Mouse (Mus musculus): ENCODE measurements at regions not wholly inside any gene's neighbourhood (a gene's known extent, or its start where the extent isn't known, plus 50 kb on each side); places are given as distances from the start of the nearest gene placed in this dataset.

- no peak for DNase-seq
These were observed 446.0 kb upstream of the Adam34 start for GRCm38 (mm10) chr8:44155705-44156321.

- no peak for DNase-seq
These were observed 455.3 kb upstream of the Adam34 start for GRCm38 (mm10) chr8:44165115-44165514.

- no peak for DNase-seq
These were observed 467.2 kb upstream of the Adam34 start for GRCm38 (mm10) chr8:44177016-44177415.

GRCm38 (mm10) chr8:44202228-44202627, 492.4 kb upstream of the Adam34 start:
- DNase-seq, result no peak

GRCm38 (mm10) chr8:44206391-44207170, 496.7 kb upstream of the Adam34 start:
- no peak for DNase-seq

DNA sequence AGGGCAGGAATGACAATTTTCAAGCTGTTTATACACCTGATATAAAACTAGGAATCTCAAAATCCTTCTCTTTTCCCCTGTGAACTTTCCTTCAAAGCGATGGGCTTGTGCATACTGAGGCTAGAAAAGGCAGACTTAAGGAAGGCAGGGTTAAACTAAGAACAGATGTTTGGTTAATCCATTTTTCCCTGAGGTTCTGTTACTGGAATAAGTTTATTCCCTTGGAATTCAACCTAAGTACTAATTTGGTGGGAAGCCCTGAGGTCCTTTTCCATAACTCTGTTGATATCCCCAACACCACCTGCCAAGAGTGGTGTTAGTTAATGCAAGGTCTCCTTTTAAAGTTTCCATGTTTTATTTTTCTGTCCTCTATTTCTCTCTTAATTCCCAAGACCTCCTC, 512.5 kb upstream of the Adam34 start:
- no peak for DNase-seq

GRCm38 (mm10) chr8:44252393-44252792, 542.5 kb upstream of the Adam34 start:
- peak; percentile 6 for DNase-seq

DNA sequence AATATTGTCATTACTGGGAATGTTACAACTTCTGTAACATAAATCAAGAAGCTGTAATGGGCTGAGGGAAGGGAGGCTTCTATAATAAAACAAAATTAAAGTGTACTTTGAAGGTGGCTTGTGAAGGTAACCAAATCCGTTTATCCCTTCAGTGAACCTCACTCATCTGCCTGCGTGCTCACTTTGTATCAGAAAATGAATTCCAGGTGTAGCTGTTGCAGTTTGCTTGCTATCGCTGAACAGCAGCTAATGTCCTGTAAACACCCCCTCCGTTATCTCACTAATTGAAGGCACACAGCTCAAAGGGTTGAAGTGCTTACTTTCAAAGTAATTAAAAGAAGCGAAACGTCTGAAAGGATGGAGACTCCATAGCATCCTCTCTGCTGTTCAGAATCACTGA, 547.2 kb upstream of the Adam34 start:
- DNase-seq, result no peak

DNA sequence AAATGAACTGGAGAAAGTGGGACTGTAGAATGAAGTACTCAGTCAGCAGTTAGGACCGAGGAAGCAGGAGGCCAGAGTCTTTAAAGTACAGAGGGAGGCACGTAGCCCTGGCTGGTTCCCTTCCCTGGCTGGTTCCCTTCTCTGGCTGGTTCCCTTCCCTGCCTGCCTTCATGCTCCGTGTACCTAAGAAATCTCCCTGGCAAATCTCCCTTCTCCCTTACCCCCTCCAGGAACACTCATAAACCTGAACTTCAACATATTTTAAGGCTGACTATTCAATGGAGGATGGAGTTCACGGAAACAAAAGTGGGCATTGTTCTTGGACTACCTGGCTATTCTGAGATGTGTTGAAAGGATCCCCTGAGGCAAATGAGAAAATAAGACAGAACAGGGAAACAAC, 551.2 kb upstream of the Adam34 start:
- DNase-seq, result no peak

- DNase-seq, result no peak
These were observed 563.5 kb upstream of the Adam34 start for GRCm38 (mm10) chr8:44273300-44273699.

GRCm38 (mm10) chr8:44318216-44318615, 608.4 kb upstream of the Adam34 start:
- DNase-seq, result no peak

DNA sequence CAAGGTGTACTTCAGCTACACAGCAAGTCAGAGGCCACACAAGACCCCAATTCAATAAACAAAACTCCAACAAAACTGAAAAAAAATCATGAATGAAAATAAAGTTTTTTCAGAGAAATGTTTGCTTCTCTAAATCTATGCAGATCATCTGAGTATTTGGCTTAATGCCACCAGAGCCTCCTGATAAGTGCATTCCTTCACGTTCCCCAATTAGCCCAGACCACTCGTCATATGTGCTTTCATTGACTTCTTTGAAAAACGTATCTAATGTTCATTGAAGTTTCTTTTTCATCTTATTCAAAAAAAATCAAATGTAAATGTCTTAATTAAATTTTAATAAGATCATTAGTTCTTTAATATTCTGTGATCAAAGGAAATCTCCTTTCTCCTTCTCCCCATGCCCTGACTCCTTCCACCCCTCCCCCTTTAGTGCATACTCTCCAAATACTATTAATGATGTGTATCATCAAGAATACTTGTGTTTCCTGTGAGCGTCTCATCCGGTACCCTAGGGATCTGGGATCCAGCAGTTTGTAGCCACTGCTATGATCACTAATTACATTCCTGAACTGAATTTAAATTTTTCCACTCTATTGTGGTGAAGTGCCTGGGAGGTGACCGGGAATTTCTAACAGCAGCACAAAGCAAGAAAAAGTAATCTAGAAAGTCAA, 600.8 kb upstream of the Fat1 start:
- no peak for DNase-seq

DNA sequence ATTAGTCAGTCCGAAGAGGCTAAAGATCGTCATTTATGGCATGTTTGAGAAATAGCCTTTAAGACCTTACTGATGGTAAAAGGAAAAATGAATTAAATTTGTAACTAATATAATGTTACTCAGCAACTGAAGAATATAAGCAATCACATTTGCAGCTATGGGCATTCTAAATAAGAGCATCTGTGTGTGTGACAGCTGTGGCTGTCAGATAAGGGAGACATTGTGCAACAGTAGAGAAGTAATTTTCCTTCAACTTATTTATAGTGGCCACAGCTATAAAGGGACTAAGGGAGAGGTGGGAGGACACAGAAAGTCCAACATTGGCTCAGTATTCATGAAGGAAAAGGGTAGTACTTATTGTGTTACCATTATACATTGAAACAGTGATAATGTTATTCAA, 591.8 kb upstream of the Fat1 start:
- no peak for DNase-seq

GRCm38 (mm10) chr8:44343924-44344323, 591.3 kb upstream of the Fat1 start:
- DNase-seq, result no peak

- peak; percentile 7 for DNase-seq
These were observed 587.8 kb upstream of the Fat1 start for GRCm38 (mm10) chr8:44347412-44347811.

DNA sequence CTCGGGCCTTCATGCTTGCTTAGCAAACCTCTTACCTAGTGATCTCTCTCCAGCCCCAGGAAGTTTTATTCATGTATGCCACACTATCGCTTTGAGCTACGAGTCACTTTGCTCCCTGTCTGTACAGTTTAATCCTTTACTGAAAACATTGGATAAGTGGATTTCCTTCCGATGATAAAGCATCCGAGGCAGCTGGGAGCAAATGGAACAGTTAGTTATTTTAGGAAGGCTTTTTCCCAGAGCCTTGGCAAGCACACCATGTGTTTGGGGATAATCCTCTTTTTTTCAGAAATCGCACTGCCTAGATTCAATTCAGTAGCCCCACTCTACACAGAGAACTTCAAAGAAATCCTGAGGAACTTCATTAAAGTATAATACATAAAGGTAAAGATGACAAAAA, 561.3 kb upstream of the Fat1 start:
- no peak for DNase-seq

DNA sequence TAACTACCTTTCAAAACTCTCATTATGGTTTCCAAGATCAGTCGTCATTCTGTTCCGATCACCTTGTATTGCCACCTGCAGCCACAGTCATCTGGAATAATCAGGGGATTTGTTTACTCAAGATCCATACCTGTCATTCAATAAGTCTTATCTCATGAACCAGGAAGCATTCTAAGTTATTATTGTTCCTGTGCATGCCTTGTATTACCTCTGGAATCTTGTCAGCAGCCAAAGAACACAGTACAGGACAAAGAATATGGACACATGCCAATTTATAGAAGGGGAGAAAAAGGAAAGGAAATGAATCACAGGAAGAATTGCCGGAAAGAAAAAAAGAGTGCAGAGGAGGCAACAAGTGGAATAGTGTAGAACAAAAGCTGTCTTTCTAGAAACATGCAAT, 557.5 kb upstream of the Fat1 start:
- DNase-seq, result no peak

GRCm38 (mm10) chr8:44408462-44408861, 526.8 kb upstream of the Fat1 start:
- no peak for DNase-seq

GRCm38 (mm10) chr8:44410261-44410660, 525.0 kb upstream of the Fat1 start:
- DNase-seq, result no peak

GRCm38 (mm10) chr8:44418003-44418402, 517.2 kb upstream of the Fat1 start:
- no peak for DNase-seq

- DNase-seq, result no peak
These were observed 479.8 kb upstream of the Fat1 start for GRCm38 (mm10) chr8:44455433-44455832.

DNA sequence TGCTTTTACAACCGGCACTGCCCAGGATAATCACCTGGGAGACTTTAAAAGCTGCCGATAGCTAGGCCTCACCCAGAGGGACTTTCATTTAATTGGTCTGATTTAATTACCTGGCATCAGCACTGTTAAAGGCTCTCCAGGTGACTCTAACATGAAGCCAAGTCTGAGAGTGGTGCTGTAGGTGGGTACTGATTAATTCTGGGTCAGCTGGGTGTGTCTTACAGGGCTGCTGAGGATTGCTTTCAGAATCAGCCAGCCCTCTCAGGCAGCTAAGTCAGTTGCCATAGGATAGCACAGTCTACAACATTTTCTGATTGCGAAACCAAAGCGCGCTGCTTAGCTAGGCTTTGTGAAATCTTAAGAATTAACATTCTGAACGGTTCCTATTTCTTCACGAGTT, 478.9 kb upstream of the Fat1 start:
- no peak for DNase-seq

GRCm38 (mm10) chr8:44466409-44467078, 468.7 kb upstream of the Fat1 start:
- no peak for DNase-seq

DNA sequence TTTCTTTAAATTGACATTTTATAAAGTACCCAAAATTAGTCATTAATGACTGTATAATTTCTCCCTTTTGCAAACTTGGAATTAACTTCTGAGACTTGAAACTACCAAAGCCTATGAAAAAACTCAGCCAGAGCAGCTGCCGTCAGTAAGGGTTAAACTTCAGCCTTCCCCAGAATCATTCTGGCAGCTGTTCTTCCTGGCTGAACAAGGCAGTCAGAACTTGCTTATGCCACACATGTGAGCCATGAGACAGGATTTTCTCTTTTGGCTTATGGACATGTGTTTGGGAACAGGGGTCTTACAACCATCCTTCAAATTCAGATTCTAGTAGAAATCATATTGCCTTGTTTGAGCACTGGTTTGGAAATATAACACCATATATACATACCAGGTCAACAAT, 422.4 kb upstream of the Fat1 start:
- no peak for DNase-seq

Measured in kidney, postnatal 14 days (tissue).